Mouse (Mus musculus): ENCODE measurements around the gene AC140267.1. TPM values are rescaled to one million over a fixed set of nuclear protein-coding genes. Genes with fewer than 3 reads are reported as not detected.

AC140267.1 gene
- total RNA-seq (2021), result 10 to 100 TPM; 20.4 to 24.6 TPM
- long read RNA-seq, experiment 1, result 0 reads
- long read RNA-seq, experiment 2, result 0 reads

DNA sequence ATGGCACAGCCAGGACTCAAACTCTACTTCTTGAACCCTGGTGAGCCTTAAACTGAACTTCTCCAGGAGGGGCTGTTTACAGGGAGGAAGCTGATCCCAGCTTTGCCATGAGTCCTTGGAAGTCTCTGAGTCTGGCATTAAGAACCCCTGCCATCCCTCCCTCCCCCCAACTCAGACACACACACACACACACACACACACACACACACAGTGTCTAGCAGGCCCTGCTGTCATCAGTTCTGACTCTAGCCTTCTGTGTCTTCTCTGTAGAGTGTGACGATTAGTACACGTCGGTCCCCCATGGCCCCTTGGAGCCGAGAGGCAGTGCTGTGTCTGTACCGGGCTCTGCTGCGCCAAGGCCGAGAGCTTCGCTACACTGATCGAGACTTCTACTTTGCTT lies at the start of gene AC140267.1:
AC140267.1 (plus strand) TSS at position 301 of the 400 bp plus-strand sequence.
- Histone ChIP-seq H3K27ac (no peak within 1 kb of the TSS), H3K4me3 (peak within 1 kb of the TSS; percentile 87)
- DNase-seq (ENCODE audit: low spot score in 2 of 2), result no peak
- TF ChIP-seq CTCF (conservative IDR thresholded peaks at IDR 0.05), result no peak

DNA sequence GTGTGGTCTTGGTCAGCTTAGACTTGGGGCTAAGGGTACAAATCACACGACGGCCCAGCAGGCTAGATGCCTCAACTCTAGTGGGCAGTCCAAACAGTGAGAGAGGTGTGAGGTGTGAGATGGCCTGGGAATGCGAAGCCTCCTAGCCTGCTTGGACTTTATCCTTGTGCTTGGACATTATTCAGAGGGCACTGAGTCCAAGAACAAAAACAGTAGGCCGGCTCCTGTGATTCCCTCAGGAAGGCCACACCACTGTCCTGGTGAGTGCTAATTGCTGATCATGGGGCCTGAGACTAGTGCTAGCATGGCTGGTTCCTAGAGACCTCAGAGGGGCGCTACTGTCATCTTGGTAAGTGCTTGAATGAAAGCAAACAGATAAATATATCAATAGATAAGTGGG lies 46.7 kb upstream of the AC140267.1 start:
- no peak for TF ChIP-seq CTCF (conservative IDR thresholded peaks at IDR 0.05)
- DNase-seq (ENCODE audit: low spot score in 2 of 2), result no peak
- H3K27ac ChIP-seq, result peak overlapping the region; percentile 78
- no peak overlapping the region for H3K4me3 ChIP-seq

DNA sequence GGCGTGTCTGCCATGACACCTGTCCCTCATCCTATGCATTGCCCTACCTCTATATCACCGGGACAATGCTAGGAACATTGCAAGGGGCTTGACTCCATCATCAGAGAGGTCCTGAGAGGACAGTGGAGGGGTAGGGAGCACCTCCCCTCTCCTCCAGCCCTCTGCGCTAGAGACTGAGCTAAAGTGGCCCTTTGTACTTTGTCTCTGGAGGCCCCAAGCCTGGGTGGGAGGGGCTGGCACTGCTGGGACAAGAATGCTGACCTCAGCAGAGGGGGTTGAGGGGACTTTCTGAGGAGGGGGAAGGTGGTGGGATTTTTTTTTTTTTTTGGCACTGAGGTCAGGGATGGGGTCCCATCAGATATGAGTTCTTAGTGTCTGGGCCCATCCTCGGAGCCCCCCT lies 45.6 kb upstream of the AC140267.1 start:
- TF ChIP-seq CTCF (conservative IDR thresholded peaks at IDR 0.05), result no peak
- peak overlapping the region; percentile 78 for H3K27ac ChIP-seq
- no peak overlapping the region for H3K4me3 ChIP-seq
- DNase-seq (ENCODE audit: low spot score in 2 of 2), result no peak

DNA sequence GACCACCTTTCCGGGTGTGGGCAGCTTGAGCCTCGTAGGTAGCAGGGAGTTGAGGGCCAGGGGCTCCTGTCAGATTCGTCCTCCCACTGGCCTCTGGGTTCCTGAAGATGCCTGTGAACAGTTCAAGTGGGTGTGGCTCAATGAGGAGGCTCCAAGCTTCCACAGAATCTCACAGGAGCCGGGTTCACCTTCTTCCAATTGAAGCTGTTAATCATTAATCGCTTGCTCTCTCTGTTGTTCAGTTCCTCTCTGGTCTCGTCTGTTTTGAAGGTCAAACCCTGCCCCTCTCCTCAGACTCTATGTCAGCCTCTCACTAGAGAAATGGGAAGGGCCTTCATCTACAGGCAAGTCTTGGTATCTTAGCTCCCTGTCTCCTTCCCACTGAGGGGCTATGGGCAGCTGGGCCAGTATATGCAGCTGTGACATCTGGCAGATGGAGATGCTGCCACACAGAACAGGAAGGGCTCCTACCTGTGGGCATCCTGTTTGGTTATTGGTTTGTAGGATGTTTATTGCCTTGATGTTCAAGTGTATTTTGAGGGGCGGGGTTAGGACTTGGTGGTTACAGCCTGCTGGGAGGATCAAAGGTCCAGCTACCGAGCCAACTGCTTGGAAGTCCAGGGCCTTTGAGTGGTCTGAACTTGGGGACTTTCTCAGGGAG lies 43.9 kb upstream of the AC140267.1 start:
- TF ChIP-seq CTCF (conservative IDR thresholded peaks at IDR 0.05), result no peak
- DNase-seq (ENCODE audit: low spot score in 2 of 2), result no peak
- H3K4me3 ChIP-seq, result no peak overlapping the region
- no peak overlapping the region; the same call in 1 of the 2 replicates for H3K27ac ChIP-seq

DNA sequence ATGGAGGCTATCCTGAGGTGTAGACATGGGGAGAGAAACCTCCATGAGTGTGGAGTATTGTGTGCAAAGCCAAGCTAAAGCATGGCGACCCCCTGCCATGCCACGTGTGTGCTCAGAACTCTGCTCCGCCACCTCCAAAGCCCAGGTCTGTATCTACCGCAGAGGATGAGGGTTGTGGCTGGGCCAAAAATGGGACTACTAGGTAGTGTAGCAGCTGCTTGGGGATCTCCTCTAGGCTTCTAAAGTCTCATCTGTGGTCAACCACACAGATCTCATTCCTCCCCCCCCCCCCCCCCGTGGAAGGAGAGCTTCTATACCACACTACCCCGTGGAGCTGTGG lies 43.4 kb upstream of the AC140267.1 start:
- Histone ChIP-seq H3K27ac (no peak overlapping the region), H3K4me3 (no peak overlapping the region)
- no peak for DNase-seq (ENCODE audit: low spot score in 2 of 2)
- TF ChIP-seq CTCF (conservative IDR thresholded peaks at IDR 0.05), result no peak

DNA sequence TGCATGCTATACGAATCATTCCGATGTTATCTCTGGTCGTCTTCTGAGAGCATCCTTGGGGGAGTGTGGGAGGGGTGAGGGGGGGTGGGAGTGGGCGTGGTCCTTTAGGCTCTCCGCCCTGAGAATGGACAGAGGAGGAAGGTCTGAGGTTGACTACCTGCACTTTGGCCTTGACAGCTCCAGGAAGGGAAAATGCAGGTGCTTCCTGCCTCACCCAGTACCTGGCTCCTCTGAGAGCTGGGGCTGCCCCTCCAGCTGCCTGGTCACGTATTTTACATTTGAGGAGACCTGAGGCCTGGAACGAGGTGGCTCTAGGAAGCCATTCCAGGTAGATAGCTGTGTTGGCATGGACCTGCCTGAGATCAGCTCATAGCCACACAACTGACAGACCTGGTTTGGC lies 42.8 kb upstream of the AC140267.1 start:
- H3K4me3 ChIP-seq, result no peak overlapping the region
- no peak for TF ChIP-seq CTCF (conservative IDR thresholded peaks at IDR 0.05)
- DNase-seq (ENCODE audit: low spot score in 2 of 2), result no peak
- no peak overlapping the region for H3K27ac ChIP-seq

DNA sequence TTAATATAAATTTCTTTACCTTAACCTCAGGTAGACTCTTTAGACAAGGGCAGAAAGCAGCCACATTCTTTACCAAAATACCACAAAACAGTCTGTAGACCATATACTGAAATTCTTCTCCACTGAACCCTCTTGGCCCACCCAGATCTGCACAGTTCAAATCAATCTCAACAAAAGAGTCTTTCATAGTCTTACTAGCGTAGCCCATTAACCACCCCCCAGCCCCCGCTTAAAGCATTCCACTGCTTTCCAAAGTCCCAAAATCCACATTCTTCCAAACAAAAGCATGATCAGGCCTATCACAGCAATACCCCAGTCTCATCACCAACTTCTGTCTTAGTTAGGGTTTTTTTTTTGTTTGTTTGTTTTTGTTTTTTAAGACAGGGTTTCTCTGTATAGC lies 36.1 kb upstream of the AC140267.1 start:
- Histone ChIP-seq H3K4me3 (no peak overlapping the region), H3K27ac (no peak overlapping the region)
- TF ChIP-seq CTCF (conservative IDR thresholded peaks at IDR 0.05), result no peak
- no peak for DNase-seq (ENCODE audit: low spot score in 2 of 2)

DNA sequence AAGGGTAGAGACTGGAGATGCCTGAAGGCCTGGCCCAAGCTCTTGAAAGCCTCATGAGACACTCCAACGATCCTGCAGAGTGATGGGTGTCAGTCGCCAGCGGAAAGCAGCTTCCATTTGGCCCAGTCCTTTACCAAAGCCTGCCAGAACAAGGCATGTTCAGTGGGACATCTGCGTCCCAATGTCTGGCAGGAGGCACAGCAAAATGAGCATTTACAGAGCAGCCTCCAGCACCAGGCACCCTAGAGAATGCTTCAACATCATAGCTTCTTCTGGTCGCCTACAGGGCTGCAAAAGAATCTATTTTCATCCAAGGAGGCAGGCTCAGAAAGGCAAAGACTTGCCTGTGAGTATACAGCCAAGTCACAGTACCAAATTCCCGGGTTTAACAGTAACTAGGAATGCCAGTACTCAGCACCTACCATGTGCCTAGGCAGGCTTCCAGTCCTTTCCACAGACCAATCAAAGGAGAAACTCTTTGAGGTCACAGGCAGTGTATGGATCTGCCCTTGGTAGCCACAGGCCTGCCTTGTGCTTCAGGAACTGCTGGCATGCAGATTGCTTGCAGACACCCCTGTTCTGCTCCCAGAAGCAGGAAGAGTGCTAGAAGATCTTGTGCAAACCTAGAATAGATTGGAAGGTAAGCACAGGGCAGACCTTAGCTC lies 33.4 kb upstream of the AC140267.1 start:
- no peak overlapping the region for H3K4me3 ChIP-seq
- peak overlapping the region; percentile 86 for H3K27ac ChIP-seq
- TF ChIP-seq CTCF (conservative IDR thresholded peaks at IDR 0.05), result 0 out of 2 replicates have a peak, but pooled peaks have one; percentile 17
- DNase-seq (ENCODE audit: low spot score in 2 of 2), result peak; percentile 67 to 76

DNA sequence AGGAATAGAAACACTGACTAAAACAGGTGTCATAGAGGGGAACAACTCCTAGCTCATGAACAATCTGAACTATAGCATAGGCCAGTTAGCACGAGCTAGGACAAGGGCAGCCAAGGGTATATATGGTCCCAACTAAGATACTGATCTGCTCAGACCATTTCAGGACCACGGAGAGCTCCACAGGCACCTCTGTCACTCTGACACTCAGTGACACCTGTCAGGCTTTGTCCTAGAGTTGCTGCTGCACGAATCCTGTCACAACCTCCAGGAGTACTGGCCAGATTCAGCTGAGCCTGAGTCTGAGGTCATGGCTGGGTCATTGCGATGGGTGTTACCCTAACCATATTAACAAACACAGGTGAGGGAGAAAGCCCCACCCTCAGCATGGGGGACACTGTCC lies 32.2 kb upstream of the AC140267.1 start:
- no peak for DNase-seq (ENCODE audit: low spot score in 2 of 2)
- Histone ChIP-seq H3K4me3 (no peak overlapping the region), H3K27ac (no peak overlapping the region)
- no peak for TF ChIP-seq CTCF (conservative IDR thresholded peaks at IDR 0.05)

DNA sequence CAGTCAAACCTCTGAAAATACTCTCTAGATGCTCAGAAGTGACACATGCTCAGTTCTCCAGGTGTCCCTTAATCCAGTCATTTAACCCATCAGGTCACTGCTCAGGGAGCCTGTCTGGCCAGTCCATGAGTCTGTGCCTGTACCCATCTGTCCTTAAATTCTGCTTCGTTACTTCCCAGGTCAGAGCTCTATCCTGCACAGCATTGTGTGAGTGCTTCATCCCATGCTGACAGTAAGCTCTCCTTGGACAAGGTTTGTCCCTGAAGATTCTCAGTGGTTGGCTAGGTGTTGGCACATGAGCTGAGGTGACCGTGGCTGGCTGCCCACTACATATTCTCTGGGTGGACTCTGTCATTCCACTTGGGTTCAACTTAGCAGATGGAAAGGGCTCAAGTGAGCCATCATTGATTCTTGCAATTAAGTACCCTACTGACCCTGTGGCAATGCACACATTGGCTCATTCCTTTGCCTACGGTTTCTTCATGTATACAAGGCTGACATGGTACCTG lies 29.5 kb upstream of the AC140267.1 start:
- no peak for DNase-seq (ENCODE audit: low spot score in 2 of 2)
- TF ChIP-seq CTCF (conservative IDR thresholded peaks at IDR 0.05), result no peak
- Histone ChIP-seq H3K4me3 (no peak overlapping the region), H3K27ac (no peak overlapping the region)

DNA sequence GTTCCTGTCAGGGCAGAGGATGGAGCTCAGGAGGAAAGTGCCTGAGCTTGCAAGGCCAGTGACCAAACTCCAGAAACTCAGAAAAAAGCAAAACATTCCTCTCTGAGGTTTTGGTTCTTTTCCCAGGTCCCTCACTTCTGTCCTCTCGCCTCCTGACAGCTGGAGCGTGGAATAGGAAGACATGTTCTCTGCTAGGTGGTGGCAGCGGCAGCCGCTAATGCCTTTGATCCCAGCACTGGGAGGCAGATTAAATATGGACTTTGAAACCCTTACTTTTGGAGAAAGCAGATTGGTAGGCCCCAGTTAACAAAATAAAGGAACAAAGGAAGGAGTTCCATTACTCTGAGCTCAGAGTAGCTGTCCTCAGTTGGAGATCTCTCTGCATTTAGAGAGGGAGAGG lies 27.2 kb upstream of the AC140267.1 start:
- DNase-seq (ENCODE audit: low spot score in 2 of 2), result no peak
- H3K4me3 ChIP-seq, result no peak overlapping the region
- no peak for TF ChIP-seq CTCF (conservative IDR thresholded peaks at IDR 0.05)
- H3K27ac ChIP-seq, result peak overlapping the region; percentile 46

DNA sequence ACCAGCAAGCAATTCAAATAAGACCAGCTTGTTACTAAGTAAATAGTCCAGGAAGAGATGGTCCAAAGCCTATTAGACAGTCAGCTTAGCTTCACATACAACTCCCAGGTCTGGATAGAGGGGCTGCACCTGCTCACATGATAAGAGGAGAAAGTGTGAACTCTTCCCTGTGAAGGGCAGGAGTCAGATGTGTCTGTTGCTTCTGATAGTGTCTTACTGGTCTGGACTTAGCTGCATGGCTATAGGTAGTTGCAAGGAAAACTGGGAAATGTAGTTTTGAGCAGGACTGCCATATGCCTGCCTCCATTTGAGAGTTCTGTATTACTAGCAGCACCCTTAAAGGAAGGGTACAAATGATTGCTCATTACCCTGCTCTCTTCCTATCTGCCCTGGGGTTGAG lies 21.9 kb upstream of the AC140267.1 start:
- no peak overlapping the region for H3K4me3 ChIP-seq

DNA sequence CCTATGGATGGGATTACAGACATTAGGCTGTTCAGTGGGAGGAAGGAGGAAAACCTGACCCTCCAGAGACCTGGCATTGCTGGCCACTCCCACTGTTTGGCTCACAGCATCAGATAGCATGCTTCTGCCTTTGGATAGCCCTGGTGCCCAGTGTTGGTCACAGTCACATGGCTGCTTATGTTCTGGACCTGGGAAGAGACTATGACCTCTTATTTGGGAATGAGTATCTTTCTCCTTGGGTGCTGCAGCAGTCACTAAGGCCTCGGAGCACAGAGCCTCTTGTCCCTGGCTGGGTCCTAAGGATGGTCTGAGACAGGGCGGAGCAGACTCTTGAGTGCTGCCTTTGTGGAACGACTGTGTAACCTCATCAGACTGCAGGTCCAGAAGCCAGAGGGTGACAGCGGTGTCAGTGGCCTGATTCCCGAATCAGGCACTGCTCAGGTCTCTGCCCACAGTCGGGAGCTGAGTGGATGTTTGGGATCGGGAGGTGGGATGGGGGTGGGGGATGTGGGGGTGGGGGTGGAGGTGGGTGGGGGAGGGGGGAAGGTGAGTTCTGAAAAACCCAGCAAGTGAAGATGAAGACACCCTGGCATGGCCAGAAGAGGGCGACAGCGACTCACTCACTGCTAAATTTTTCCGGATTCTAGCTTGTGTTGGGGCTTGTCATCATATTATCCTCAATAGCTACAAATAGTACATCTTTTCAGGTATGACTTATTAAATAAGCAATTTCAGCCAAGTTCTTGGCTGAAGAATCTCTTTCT lies 19.7 kb upstream of the AC140267.1 start:
- peak in 1 of 2 experiments; percentile 56 for DNase-seq (ENCODE audit: low spot score in 2 of 2)
- Histone ChIP-seq H3K4me3 (no peak overlapping the region), H3K27ac (no peak overlapping the region)
- peak; percentile 73 for TF ChIP-seq CTCF (conservative IDR thresholded peaks at IDR 0.05)

More for the DNA sequence above, 21.9 kb upstream of the AC140267.1 start:
- no peak overlapping the region for H3K27ac ChIP-seq
- TF ChIP-seq CTCF (conservative IDR thresholded peaks at IDR 0.05), result no peak
- DNase-seq (ENCODE audit: low spot score in 2 of 2), result no peak

All from layer of hippocampus, adult 2 months (tissue).